Mouse (Mus musculus): ENCODE measurements around the gene Tenm2.

- TF ChIP-seq CTCF (IDR thresholded peaks at IDR 0.05; ENCODE audit: control insufficient read depth, insufficient read depth, low read length): no peak
- no peak for TF ChIP-seq POLR2A (IDR thresholded peaks at IDR 0.05; ENCODE audit: borderline replicate concordance, control insufficient read depth, low read depth, low read length)
These were observed 991.8 kb downstream of the Tenm2 start for GRCm38 (mm10) chr11:36243747-36244490.

Data from bone marrow, adult 2 months (tissue).